Mouse (Mus musculus) hindbrain, postnatal 0 days (tissue): ENCODE results near the gene Rad23b. TPM values are rescaled to one million over a fixed set of nuclear protein-coding genes. Genes with fewer than 3 reads are reported as not detected.
A peak's percentile ranks its signal among the peaks of the same experiment; 100 is the strongest.

Experiments
- ATAC-seq: fragments of 200-750 bp; cut with Nextera tagmentation; 2 replicates; pipeline ENCODE4 v1.8.0; 2017; ENCODE audit warnings: mild to moderate bottlenecking, moderate TSS enrichment, moderate library complexity
- DNase-seq: peaks from one replicate; pipeline ENCODE4 v3.0.0-alpha.2; 2015; ENCODE audit warnings: low spot score
- H3K27ac ChIP-seq: fragments of 300-500 bp; sonication (generic); 2 replicates; pipeline ENCODE4 v1.5.1; 2014; ENCODE audit warnings: mild to moderate bottlenecking
- H3K27me3 ChIP-seq: fragments of 300-500 bp; sonication (generic); 2 replicates; pipeline ENCODE4 v1.6.1; 2014; ENCODE audit warnings: low read length, mixed read lengths; ENCODE audit not compliant: insufficient read depth
- H3K36me3 ChIP-seq: fragments of 300-500 bp; sonication (generic); 2 replicates; pipeline ENCODE4 v1.6.1; 2014; ENCODE audit warnings: low read length, mixed read lengths; ENCODE audit not compliant: insufficient read depth
- H3K4me1 ChIP-seq: fragments of 300-500 bp; sonication (generic); 2 replicates; pipeline ENCODE4 v1.6.1; 2014; ENCODE audit warnings: antibody characterized with exemption, low read length, mixed read lengths; ENCODE audit not compliant: insufficient read depth
- H3K4me2 ChIP-seq: fragments of 300-500 bp; sonication (generic); 2 replicates; pipeline ENCODE4 v1.6.1; 2014; ENCODE audit warnings: low read depth, mild to moderate bottlenecking, low read length, moderate library complexity, mixed read lengths
- H3K4me3 ChIP-seq: fragments of 300-500 bp; sonication (generic); 2 replicates; pipeline ENCODE4 v1.5.1; 2014; ENCODE audit warnings: low read length
- H3K9ac ChIP-seq: fragments of 300-500 bp; sonication (generic); replicated peaks from 2 replicates; pipeline ENCODE4 v1.6.1; 2014; ENCODE audit warnings: mild to moderate bottlenecking, low read length, moderate library complexity, mixed read lengths
- H3K9me3 ChIP-seq: fragments of 300-500 bp; sonication (generic); 2 replicates; pipeline ENCODE4 v1.6.1; 2016; ENCODE audit warnings: low read length, mixed read lengths
- CTCF ChIP-seq: IDR thresholded peaks from 2 replicates; pipeline ENCODE4 v1.5.1; 2016; ENCODE audit warnings: antibody characterized with exemption, control low read depth, low read depth
- WGBS: fragments of 180-500 bp; shearing (Covaris S2); extraction: QIAGEN DNeasy Blood & Tissue Kit; methylation state at CpG from one replicate; pipeline ENCODE4 v1.1.7; 2014; 5-methylcytosine and 5-hydroxymethylcytosine counted together
- polyA plus RNA-seq: library from polyadenylated mRNA; unstranded; fragments of >200 nt; fragmentation: Nextera tagmentation; extraction: Ambion mirVana; gene quantifications from 2 replicates; pipeline ENCODE4 v1.2.1, GENCODE M21; 2015
- total RNA-seq: library from RNA; depleted of rRNA; stranded (reverse); fragments of >200 nt; gene quantifications from 2 replicates; pipeline ENCODE4 v1.2.3, GENCODE M21; 2014

Rad23b gene
- total and polyA plus RNA-seq, 2 experiments from 2014 or later: 97.4 to 307 TPM

- Histone ChIP-seq H3K9ac (no peak overlapping the region), H3K4me3 (no peak overlapping the region), H3K27me3 (no peaks in the 10 kb centered on the region), H3K36me3 (no peaks in the 10 kb centered on the region), H3K9me3 (no peaks in the 10 kb centered on the region), H3K4me1 (no peaks in the 10 kb centered on the region), H3K4me2 (no peak overlapping the region), H3K27ac (no peak overlapping the region)
- no peak for DNase-seq
- ATAC-seq: no peak
- WGBS: 93% methylated on average over 5 of the region's 5 CpGs
- TF ChIP-seq CTCF: no peak
Observed at GRCm38 (mm10) chr4:55342602-55343001, 7.2 kb upstream of the Rad23b start.

- Histone ChIP-seq H3K27me3 (no peaks in the 10 kb centered on the region), H3K9me3 (no peaks in the 10 kb centered on the region), H3K4me1 (no peaks in the 10 kb centered on the region), H3K4me2 (no peak overlapping the region), H3K4me3 (no peak overlapping the region), H3K36me3 (no peaks in the 10 kb centered on the region), H3K27ac (no peak overlapping the region), H3K9ac (no peak overlapping the region)
- WGBS: 92% methylated on average over 3 of the region's 3 CpGs
- ATAC-seq: no peak
- TF ChIP-seq CTCF: no peak
- DNase-seq: no peak
Observed at GRCm38 (mm10) chr4:55343287-55343686, 6.6 kb upstream of the Rad23b start.

GRCm38 (mm10) chr4:55348759-55349451 is 938 bp upstream of the Rad23b start:
- H3K27me3 ChIP-seq: no peaks in the 10 kb centered on the region
- WGBS: 10% methylated on average over 12 of the region's 12 CpGs
- peak overlapping the region; percentile 95 for H3K27ac ChIP-seq
- H3K4me2 ChIP-seq: peak overlapping the region; percentile 72
- peak overlapping the region; percentile 96 for H3K4me3 ChIP-seq
- peak; percentile 7 for DNase-seq
- ATAC-seq: no peak
- no peaks in the 10 kb centered on the region for H3K36me3 ChIP-seq
- H3K9ac ChIP-seq: peak overlapping the region; percentile 50
- no peaks in the 10 kb centered on the region for H3K9me3 ChIP-seq
- H3K4me1 ChIP-seq: peaks cover 5% of the 10 kb centered on the region; the same call in 1 of the 2 replicates
- TF ChIP-seq CTCF: no peak

- H3K9me3 ChIP-seq: no peaks in the 10 kb centered on the region
- peaks cover 5% of the 10 kb centered on the region; the same call in 1 of the 2 replicates for H3K4me1 ChIP-seq
- ATAC-seq (peak; percentile 56), DNase-seq (peak; percentile 58)
- TF ChIP-seq CTCF: no peak
- H3K27ac ChIP-seq: peak overlapping the region; percentile 95
- H3K4me2 ChIP-seq: peak overlapping the region; percentile 62
- no peaks in the 10 kb centered on the region for H3K36me3 ChIP-seq
- H3K9ac ChIP-seq: peak overlapping the region; percentile 96
- under 1% methylated on average over 58 of the region's 66 CpGs for WGBS
- no peaks in the 10 kb centered on the region for H3K27me3 ChIP-seq
- peak overlapping the region; percentile 96 for H3K4me3 ChIP-seq
Observed at GRCm38 (mm10) chr4:55350219-55350931, 532 bp downstream of the Rad23b start.

GRCm38 (mm10) chr4:55351037-55351436 is 1.2 kb downstream of the Rad23b start:
- Histone ChIP-seq H3K4me3 (peak overlapping the region; percentile 96), H3K4me1 (peaks cover 5% of the 10 kb centered on the region; the same call in 1 of the 2 replicates), H3K4me2 (peak overlapping the region; percentile 62), H3K36me3 (no peaks in the 10 kb centered on the region), H3K9ac (peak overlapping the region; percentile 96), H3K9me3 (no peaks in the 10 kb centered on the region), H3K27me3 (no peaks in the 10 kb centered on the region), H3K27ac (peak overlapping the region; percentile 95; the same call in 1 of the 2 replicates)
- no peak for TF ChIP-seq CTCF
- DNase-seq (peak; percentile 3), ATAC-seq (no peak)
- WGBS: 13% methylated on average over 12 of the region's 12 CpGs

- ATAC-seq: no peak
- Histone ChIP-seq H3K9ac (no peak overlapping the region), H3K4me2 (peak overlapping the region; percentile 62), H3K4me1 (peaks cover 5% of the 10 kb centered on the region; the same call in 1 of the 2 replicates), H3K27ac (no peak overlapping the region), H3K27me3 (no peaks in the 10 kb centered on the region), H3K9me3 (no peaks in the 10 kb centered on the region), H3K4me3 (no peak overlapping the region), H3K36me3 (no peaks in the 10 kb centered on the region)
- no peak for DNase-seq
- TF ChIP-seq CTCF: no peak
Observed at GRCm38 (mm10) chr4:55351860-55352259, 2.0 kb downstream of the Rad23b start.
